Mouse (Mus musculus): ENCODE results near the gene Rad54l. TPM values are rescaled to one million over a fixed set of nuclear protein-coding genes. Genes with fewer than 3 reads are reported as not detected.

Gene Rad54l
- polyA plus RNA-seq, 1 experiment from 2014 or later: 79.2 TPM

DNA sequence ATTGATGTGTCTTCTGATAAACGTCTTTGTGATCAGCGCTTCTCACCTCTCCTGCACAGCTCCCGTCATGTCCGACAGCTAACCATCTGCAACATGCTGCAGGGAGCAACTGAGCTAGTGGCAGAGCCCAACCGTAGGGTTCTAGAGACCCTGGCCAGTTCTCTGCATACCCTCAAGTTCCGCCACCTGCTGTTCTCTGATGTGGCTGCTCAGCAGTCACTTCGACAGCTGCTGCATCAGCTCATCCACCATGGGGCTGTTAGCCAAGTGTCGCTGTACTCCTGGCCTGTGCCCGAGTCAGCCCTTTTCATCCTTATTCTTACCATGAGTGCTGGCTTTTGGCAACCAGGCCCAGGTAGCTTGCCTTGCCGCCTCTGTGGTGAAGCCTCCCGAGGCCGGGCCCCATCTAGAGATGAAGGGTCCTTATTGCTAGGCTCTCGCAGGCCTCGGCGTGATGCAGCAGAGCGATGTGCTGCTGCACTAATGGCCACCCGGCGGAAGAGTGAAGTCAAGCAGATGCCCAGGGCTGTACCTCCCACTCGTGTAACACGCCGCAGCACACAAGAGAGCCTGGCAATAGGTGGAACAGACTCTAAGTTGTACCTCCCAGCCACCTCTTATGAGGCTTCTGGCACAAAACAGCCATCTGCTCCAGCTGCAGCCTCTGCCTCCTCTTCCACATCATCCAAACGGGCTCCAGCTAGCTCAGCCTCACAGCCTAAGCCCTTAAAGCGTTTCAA is 34.8 kb downstream of the Rad54l start:
- no peak overlapping the region for H3K4me3 ChIP-seq (ENCODE audit: low read depth, low read length)
- 90% methylated on average over 23 of the region's 23 CpGs for WGBS
- no peak overlapping the region for H3K27ac ChIP-seq (ENCODE audit: low read depth, low read length)
- no peak overlapping the region for H3K4me2 ChIP-seq (ENCODE audit: low read depth, low read length, severe bottlenecking)
- H3K27me3 ChIP-seq (ENCODE audit: control insufficient read depth, insufficient read depth, low read length): no peaks in the 10 kb centered on the region
- H3K9me3 ChIP-seq (ENCODE audit: control insufficient read depth, low read length): no peaks in the 10 kb centered on the region
- H3K9ac ChIP-seq (ENCODE audit: low read length): no peak overlapping the region
- no peak for ATAC-seq (replicated peaks; ENCODE audit: low FRiP score)
- H3K4me1 ChIP-seq (replicated peaks; ENCODE audit: control insufficient read depth, insufficient read depth, low read length): no peaks in the 10 kb centered on the region
- no peak for DNase-seq (ENCODE audit: low spot score)
- peaks cover 11% of the 10 kb centered on the region for H3K36me3 ChIP-seq (ENCODE audit: control insufficient read depth, insufficient read depth, low read length)

DNA sequence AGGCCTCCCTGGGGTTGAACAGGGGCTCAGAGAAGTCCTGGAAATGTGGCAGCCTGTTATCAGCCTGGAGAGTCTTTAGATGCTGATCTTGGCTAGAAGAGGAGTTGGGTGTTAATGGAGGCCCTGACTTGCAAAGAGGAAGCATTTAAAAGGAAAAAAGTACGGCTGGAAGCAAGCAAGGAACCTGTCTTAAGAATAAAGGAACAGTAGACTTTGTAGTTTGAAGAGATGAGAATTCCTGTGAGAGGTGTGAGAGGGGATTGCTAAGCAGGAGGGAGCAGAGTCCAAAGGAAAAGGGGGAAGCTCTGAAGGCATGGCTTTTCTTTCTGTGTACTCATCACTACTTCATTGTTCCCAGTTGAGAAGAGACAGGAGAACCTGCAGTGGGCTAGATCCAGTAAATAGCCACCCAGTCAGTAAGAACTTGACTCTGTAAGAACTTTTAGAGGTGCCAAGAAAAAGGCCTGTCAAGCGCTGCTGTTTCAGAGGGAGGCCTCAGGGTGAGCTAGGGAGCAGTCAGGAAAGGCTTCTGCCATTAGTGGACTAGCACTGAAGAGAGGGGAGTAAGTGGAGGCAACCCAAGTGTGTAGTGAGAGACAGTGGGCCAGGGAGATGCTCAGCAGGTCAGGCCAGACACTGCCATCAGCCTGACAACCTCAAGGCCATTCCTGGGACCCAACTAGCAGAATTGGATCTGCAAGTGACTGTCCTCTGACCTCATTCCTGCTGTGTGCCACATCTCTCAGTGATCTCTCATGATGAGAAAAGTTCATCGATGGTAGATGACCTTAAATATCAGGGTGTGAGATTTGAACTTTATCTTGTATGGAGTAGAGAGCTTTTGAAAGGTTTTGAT is 46.0 kb downstream of the Rad54l start:
- WGBS: 67% methylated on average over 3 of the region's 3 CpGs
- no peaks in the 10 kb centered on the region for H3K9me3 ChIP-seq (ENCODE audit: control insufficient read depth, low read length)
- no peak overlapping the region for H3K27ac ChIP-seq (ENCODE audit: low read depth, low read length)
- ATAC-seq (replicated peaks; ENCODE audit: low FRiP score) (no peak), DNase-seq (ENCODE audit: low spot score) (no peak)
- H3K9ac ChIP-seq (ENCODE audit: low read length): peak overlapping the region; percentile 98
- H3K4me3 ChIP-seq (ENCODE audit: low read depth, low read length): peak overlapping the region; percentile 95
- peaks cover 4% of the 10 kb centered on the region; the same call in 1 of the 2 replicates for H3K36me3 ChIP-seq (ENCODE audit: control insufficient read depth, insufficient read depth, low read length)
- peak overlapping the region; percentile 86 for H3K4me2 ChIP-seq (ENCODE audit: low read depth, low read length, severe bottlenecking)
- no peaks in the 10 kb centered on the region for H3K27me3 ChIP-seq (ENCODE audit: control insufficient read depth, insufficient read depth, low read length)
- H3K4me1 ChIP-seq (replicated peaks; ENCODE audit: control insufficient read depth, insufficient read depth, low read length): peaks cover 8% of the 10 kb centered on the region; the same call in 1 of the 2 replicates

DNA sequence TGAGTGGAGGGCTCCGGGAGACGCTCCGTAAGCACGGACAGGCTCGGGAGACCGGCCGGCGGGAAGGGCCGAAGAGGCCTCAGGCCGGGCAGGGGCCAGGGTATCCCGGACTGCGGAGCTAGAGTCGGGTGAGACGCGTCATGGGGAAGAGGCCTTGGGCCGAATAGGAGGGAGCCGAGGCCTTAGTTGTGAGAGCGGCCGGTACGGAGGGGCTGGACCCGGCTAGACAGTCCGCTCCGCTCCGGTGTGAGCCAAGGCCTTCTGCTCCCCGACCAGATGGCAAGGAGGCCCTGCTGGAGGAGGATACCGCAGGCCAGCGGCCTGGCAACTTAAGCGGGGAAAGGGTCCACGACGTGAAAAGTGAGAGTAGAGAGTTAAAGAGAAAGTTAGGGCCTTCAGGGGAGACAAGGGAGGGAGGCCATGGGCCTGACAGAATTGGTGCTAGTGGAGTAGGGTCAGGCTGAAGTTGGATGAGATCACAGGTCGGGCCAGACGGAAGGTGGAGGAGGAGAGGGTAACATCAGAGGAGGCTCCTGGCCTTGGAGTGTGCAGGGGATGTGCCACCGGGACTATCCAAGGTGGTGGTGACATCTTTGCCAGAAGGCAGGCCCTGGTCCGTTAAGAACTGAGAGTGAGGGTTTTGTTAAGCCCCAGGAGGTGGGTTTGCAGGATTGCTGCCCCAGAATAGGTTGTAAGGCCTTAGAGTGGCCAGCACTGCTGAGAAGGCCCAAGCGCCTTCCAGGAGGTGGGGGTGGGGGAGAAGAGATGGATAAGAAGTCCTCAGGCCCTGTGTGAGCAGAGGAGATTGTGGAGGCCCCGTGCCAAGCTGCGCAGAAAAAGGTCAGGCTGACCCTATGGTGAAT is 46.9 kb downstream of the Rad54l start:
- H3K4me2 ChIP-seq (ENCODE audit: low read depth, low read length, severe bottlenecking): peak overlapping the region; percentile 86
- H3K9me3 ChIP-seq (ENCODE audit: control insufficient read depth, low read length): no peaks in the 10 kb centered on the region
- DNase-seq (ENCODE audit: low spot score) (peak; percentile 76), ATAC-seq (replicated peaks; ENCODE audit: low FRiP score) (peak; percentile 21)
- H3K36me3 ChIP-seq (ENCODE audit: control insufficient read depth, insufficient read depth, low read length): peaks cover 4% of the 10 kb centered on the region; the same call in 1 of the 2 replicates
- peak overlapping the region; percentile 95 for H3K4me3 ChIP-seq (ENCODE audit: low read depth, low read length)
- H3K9ac ChIP-seq (ENCODE audit: low read length): peak overlapping the region; percentile 98
- peaks cover 8% of the 10 kb centered on the region; the same call in 1 of the 2 replicates for H3K4me1 ChIP-seq (replicated peaks; ENCODE audit: control insufficient read depth, insufficient read depth, low read length)
- no peaks in the 10 kb centered on the region for H3K27me3 ChIP-seq (ENCODE audit: control insufficient read depth, insufficient read depth, low read length)
- H3K27ac ChIP-seq (ENCODE audit: low read depth, low read length): peak overlapping the region; percentile 95; the same call in 1 of the 2 replicates
- WGBS: 2% methylated on average over 37 of the region's 37 CpGs

DNA sequence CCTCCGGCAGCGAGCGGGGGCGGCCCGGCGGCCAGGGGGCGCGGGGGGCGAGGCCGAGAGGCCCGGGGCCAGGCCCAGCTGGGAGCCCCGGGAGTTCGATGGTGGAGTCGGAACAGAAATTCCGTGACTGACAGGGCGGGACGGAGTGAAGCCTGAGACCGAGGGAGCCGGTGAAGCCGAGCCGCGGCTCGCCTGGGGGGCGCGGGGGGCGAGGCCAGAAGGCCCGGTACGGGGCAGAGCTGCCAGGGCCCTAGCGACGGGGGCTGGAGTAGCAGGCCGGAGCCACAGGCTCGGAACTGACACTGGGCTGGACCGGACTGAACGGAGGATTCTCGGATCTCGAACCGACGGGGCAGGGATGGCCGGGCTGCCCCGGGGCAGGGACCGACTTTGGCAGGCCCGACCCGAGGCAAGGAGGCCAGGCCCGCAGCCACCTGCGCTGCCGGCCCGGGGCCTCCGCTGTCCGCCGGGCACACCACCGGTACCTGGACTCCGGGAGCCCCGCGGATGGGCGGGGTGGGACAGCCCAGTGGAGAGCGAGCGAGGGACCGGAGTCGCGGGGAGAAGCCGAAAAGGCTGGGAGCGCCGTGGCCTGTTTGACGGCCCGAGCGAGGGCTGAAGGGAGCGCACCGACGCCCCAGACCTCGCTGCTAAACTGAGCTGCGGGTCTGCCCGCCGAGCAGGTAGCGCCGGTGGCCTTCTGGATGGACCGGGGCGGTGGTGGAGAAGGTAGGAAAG is 47.7 kb downstream of the Rad54l start:
- peak overlapping the region; percentile 98 for H3K9ac ChIP-seq (ENCODE audit: low read length)
- peak overlapping the region; percentile 95 for H3K4me3 ChIP-seq (ENCODE audit: low read depth, low read length)
- peak overlapping the region; percentile 86 for H3K4me2 ChIP-seq (ENCODE audit: low read depth, low read length, severe bottlenecking)
- H3K27ac ChIP-seq (ENCODE audit: low read depth, low read length): peak overlapping the region; percentile 95
- H3K36me3 ChIP-seq (ENCODE audit: control insufficient read depth, insufficient read depth, low read length): peaks cover 4% of the 10 kb centered on the region; the same call in 1 of the 2 replicates
- ATAC-seq (replicated peaks; ENCODE audit: low FRiP score) (peak; percentile 77), DNase-seq (ENCODE audit: low spot score) (peak; percentile 89)
- H3K27me3 ChIP-seq (ENCODE audit: control insufficient read depth, insufficient read depth, low read length): no peaks in the 10 kb centered on the region
- H3K4me1 ChIP-seq (replicated peaks; ENCODE audit: control insufficient read depth, insufficient read depth, low read length): peaks cover 8% of the 10 kb centered on the region; the same call in 1 of the 2 replicates
- WGBS: under 1% methylated on average over 68 of the region's 77 CpGs
- no peaks in the 10 kb centered on the region for H3K9me3 ChIP-seq (ENCODE audit: control insufficient read depth, low read length)

DNA sequence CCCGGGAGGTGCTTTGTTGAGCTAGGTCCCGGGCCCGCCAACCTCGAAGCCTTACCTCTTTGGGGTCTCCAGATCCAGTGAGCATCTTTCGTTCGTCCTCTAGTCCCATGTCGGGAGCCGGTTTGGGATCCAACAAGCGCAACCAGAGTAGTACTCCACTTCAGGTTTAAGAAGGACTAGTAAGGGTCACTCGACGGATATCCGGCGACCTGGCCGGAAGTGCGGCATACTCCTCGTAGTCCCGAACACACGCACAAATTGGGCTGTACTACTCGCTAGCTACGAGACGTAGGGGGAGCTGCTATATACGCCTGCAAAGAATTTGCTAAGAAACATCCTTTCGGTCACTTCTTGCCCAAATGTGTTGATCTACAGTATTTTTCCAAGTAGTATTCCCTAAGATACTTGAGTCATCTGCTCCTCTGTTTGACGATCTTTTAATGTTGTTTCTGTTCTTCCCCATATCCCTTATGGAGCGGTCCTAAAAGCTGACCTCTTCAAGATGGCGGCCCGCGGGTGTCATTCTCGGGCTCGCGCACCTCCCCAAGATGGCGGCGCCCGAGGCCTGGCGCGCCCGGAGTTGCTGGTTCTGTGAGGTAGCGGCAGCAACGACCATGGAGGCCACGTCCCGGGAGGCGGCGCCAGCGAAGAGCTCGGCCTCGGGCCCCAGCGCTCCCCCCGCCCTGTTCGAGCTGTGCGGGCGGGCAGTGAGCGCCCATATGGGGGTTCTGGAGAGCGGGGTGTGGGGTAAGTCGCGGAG is 48.4 kb downstream of the Rad54l start, which contains the start of the genes Uqcrh and Lrrc41:
Gene Uqcrh (minus strand): TSS at position 211 of the 760 bp plus-strand sequence.
Gene Lrrc41 (plus strand): TSS at position 409 of the 760 bp plus-strand sequence.
- ATAC-seq (replicated peaks; ENCODE audit: low FRiP score) (peak; percentile 93), DNase-seq (ENCODE audit: low spot score) (peak; percentile 98)
- Histone ChIP-seq H3K27ac (ENCODE audit: low read depth, low read length) (peak within 1 kb of the TSS; percentile 95), H3K4me2 (ENCODE audit: low read depth, low read length, severe bottlenecking) (peak within 1 kb of the TSS; percentile 86), H3K27me3 (ENCODE audit: control insufficient read depth, insufficient read depth, low read length) (no peaks in the 10 kb centered on the region), H3K36me3 (ENCODE audit: control insufficient read depth, insufficient read depth, low read length) (no peaks in the 10 kb centered on the region), H3K4me3 (ENCODE audit: low read depth, low read length) (peak within 1 kb of the TSS; percentile 95), H3K9me3 (ENCODE audit: control insufficient read depth, low read length) (no peaks in the 10 kb centered on the region), H3K9ac (ENCODE audit: low read length) (peak within 1 kb of the TSS; percentile 98), H3K4me1 (replicated peaks; ENCODE audit: control insufficient read depth, insufficient read depth, low read length) (peaks cover 8% of the 10 kb centered on the region; the same call in 1 of the 2 replicates)
- under 1% methylated on average over 55 of the region's 55 CpGs for WGBS

DNA sequence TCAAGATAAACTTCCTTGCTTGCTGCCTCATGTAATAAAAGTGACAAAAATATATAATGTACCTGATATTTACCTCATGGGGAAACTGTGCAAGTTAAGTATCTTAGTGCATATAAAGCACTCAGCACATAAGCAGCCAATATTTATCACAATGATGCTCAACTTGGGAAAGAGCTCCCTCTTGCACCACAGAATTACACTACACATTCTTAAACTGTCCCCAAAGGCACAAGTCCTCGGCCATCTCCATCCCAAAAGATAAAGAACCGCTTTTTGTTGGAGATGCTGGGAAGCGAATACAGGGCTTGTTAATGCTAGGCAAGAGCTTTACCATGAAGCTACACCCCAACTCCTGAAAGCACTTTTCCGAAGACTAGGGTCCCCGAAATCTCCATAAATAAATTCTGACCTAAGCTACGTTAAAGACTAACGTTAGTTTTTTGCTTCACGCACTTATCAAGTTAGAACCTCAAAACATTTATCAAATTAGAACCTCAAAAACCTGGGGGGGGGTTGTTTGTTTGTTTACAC is 49.3 kb downstream of the Rad54l start:
- H3K9me3 ChIP-seq (ENCODE audit: control insufficient read depth, low read length): no peaks in the 10 kb centered on the region
- peak overlapping the region; percentile 86 for H3K4me2 ChIP-seq (ENCODE audit: low read depth, low read length, severe bottlenecking)
- peaks cover 8% of the 10 kb centered on the region; the same call in 1 of the 2 replicates for H3K4me1 ChIP-seq (replicated peaks; ENCODE audit: control insufficient read depth, insufficient read depth, low read length)
- H3K4me3 ChIP-seq (ENCODE audit: low read depth, low read length): peak overlapping the region; percentile 95
- H3K9ac ChIP-seq (ENCODE audit: low read length): peak overlapping the region; percentile 98
- no peaks in the 10 kb centered on the region; the same call in 1 of the 2 replicates for H3K36me3 ChIP-seq (ENCODE audit: control insufficient read depth, insufficient read depth, low read length)
- DNase-seq (ENCODE audit: low spot score): no peak
- WGBS: 2% methylated on average over 8 of the region's 8 CpGs
- H3K27me3 ChIP-seq (ENCODE audit: control insufficient read depth, insufficient read depth, low read length): no peaks in the 10 kb centered on the region
- no peak for ATAC-seq (replicated peaks; ENCODE audit: low FRiP score)
- H3K27ac ChIP-seq (ENCODE audit: low read depth, low read length): no peak overlapping the region

DNA sequence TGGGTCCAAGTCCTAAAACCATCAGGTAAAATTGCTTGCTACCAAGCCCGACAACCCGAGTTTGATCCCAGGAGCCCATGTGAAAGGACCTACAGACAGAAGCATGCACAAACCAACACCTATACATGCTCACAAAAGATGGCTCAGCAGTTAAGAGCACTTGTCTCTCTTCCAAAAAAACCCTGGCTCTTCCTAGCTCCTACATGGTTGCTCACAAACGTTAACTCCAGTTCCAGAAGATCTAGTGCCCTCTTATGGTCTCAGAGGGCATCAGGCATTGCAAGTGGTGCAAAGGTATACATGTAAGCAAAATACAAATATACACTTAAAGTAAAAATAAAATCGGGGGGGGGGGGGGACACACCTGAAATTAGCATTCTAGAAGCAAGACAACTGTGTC is 50.3 kb downstream of the Rad54l start:
- no peak overlapping the region for H3K9ac ChIP-seq (ENCODE audit: low read length)
- H3K9me3 ChIP-seq (ENCODE audit: control insufficient read depth, low read length): no peaks in the 10 kb centered on the region
- H3K27ac ChIP-seq (ENCODE audit: low read depth, low read length): no peak overlapping the region
- H3K27me3 ChIP-seq (ENCODE audit: control insufficient read depth, insufficient read depth, low read length): no peaks in the 10 kb centered on the region
- ATAC-seq (replicated peaks; ENCODE audit: low FRiP score): no peak
- no peak for DNase-seq (ENCODE audit: low spot score)
- peaks cover 3% of the 10 kb centered on the region; the same call in 1 of the 2 replicates for H3K36me3 ChIP-seq (ENCODE audit: control insufficient read depth, insufficient read depth, low read length)
- no peak overlapping the region for H3K4me2 ChIP-seq (ENCODE audit: low read depth, low read length, severe bottlenecking)
- no peak overlapping the region for H3K4me3 ChIP-seq (ENCODE audit: low read depth, low read length)
- peaks cover 8% of the 10 kb centered on the region; the same call in 1 of the 2 replicates for H3K4me1 ChIP-seq (replicated peaks; ENCODE audit: control insufficient read depth, insufficient read depth, low read length)
- 60% methylated on average over 4 of the region's 4 CpGs for WGBS
